Mouse (Mus musculus) gastrocnemius, adult 2 months (tissue): ENCODE measurements around the gene Gramd1b. TPM values are rescaled to one million over a fixed set of nuclear protein-coding genes. Genes with fewer than 3 reads are reported as not detected.

Experiments
- DNase-seq: peaks from one replicate; pipeline ENCODE4 v3.0.0; 2022
- H3K27ac ChIP-seq: fragments of 200-600 bp; 2 replicates; pipeline ENCODE4 v1.8.1; 2022; ENCODE audit warnings: mild to moderate bottlenecking
- H3K4me3 ChIP-seq: fragments of 200-600 bp; 2 replicates; pipeline ENCODE4 v1.8.1; 2022; ENCODE audit warnings: mild to moderate bottlenecking, moderate library complexity
- CTCF ChIP-seq: fragments of 200-600 bp; IDR thresholded peaks from 2 replicates; pipeline ENCODE4 v1.8.1; 2022; ENCODE audit warnings: antibody characterized with exemption, mild to moderate bottlenecking, moderate library complexity
- intact Hi-C: fragments of 180-260 bp; cut with DNase I; formaldehyde crosslinking; loops from one replicate; pipeline ENCODE4 v1.15.1; 2025
- total RNA-seq, 2 experiments: library from RNA; stranded (reverse); gene quantifications; 2 replicates each; pipeline ENCODE4 v1.2.3; 2021

The Gramd1b gene
- total RNA-seq, 2 experiments from 2014 or later: 5.3 to 8.2 TPM

GRCm38 (mm10) chr9:40450417-40450714 lies 80.8 kb downstream of the Gramd1b start:
- no peak overlapping the region for H3K4me3 ChIP-seq
- H3K27ac ChIP-seq: no peak overlapping the region
- DNase-seq: no peak
- TF ChIP-seq CTCF: no peak
- intact Hi-C loops: no loop called here

DNA sequence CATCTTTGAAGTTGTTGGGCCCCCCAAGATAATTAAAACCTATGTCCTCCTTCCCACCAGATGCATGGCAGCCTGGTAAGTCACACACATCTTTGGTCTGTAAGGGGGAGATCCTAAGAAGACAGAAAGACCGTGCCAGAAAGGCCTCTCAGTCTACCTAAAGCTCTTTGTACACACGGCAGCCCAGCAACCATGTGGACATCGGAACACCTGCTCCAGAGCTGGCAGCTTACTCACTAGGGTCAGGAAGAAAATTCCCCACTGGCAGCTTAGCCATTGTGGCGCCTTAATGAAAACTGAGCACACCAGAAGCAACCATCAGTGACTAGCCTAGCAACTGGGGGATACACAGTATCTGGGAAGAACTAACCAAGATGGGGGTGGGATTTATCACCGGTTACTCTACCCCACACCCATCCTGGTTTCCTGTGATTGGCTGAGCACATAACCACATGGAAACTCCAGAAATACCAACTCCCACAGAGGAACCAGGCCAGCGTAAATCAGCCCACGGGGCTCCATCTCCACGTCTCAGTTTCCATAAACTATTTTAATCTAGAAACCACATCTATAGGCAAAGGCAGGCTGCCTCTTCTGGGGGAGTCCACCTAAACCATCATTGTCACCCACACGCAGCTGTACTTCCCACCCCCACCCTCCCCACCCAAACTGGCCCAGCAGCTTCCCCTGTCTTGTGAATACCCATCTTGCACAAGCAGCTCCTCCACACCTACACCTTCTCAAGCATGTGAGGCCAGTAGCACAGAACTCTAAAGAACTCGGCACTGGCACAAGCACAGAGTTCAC lies 81.4 kb downstream of the Gramd1b start:
- Histone ChIP-seq H3K27ac (no peak overlapping the region), H3K4me3 (no peak overlapping the region)
- no peak for TF ChIP-seq CTCF
- DNase-seq: no peak
- intact Hi-C loops: no loop called here

DNA sequence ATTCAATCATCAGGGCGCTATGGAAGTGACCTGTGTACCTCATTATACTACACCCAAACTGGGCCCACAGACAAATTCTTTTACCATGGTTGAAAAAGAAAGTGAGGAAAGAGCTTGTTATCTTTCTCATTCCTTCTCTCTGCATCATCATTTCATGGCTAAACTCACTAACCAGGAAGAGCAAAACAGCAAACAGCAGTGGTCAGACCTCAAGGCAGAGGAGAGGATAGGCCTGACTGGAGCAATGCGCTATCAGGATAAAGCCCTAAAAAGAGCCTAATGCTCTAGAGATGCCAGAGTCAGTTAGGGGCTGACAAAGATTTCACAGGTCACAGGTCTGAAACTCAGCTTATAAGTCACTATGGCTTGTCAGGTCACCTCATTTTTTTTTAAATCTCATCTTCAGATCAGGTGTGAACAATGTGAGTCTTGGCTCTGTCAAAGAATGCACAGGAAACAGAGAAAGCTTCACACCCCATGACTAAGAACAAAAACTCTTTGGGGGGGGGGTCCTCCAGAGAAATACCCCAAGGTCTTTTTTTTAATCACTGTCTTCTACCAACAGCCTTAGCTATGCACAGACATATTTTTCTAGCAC lies 82.4 kb downstream of the Gramd1b start:
- no peak overlapping the region for H3K4me3 ChIP-seq
- no peak for TF ChIP-seq CTCF
- intact Hi-C loops: no loop called here
- no peak for DNase-seq
- H3K27ac ChIP-seq: no peak overlapping the region

GRCm38 (mm10) chr9:40447265-40447664 lies 83.9 kb downstream of the Gramd1b start:
- intact Hi-C loops: no loop called here
- no peak for DNase-seq
- Histone ChIP-seq H3K4me3 (no peak overlapping the region), H3K27ac (no peak overlapping the region)
- TF ChIP-seq CTCF: no peak

GRCm38 (mm10) chr9:40444961-40445360 lies 86.2 kb downstream of the Gramd1b start:
- no peak for DNase-seq
- no peak overlapping the region for H3K4me3 ChIP-seq
- no peak overlapping the region for H3K27ac ChIP-seq
- intact Hi-C loops: no loop called here
- no peak for TF ChIP-seq CTCF

DNA sequence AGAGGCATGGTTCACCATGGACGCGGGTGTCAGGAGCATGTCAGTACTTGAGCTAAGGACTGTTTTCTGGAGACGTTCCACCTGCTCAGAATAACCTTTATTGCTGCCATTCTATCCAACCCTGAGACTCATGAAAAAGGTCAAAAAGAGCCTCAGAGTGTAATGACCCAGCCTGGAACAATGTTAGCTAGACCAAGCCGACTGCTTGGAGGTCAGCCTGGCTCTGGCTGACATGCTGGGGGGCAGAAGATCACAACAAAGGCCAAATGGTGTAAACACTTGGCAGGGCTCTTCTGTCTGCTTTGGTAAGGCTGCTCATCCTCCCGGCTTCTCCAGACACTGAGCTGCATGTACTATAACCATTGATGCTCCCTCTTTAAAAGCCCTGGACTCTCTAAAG lies 88.4 kb downstream of the Gramd1b start:
- H3K4me3 ChIP-seq: no peak overlapping the region
- no peak overlapping the region for H3K27ac ChIP-seq
- TF ChIP-seq CTCF: no peak
- no peak for DNase-seq
- intact Hi-C loops: no loop called here

- intact Hi-C loops: no loop called here
- no peak overlapping the region for H3K27ac ChIP-seq
- DNase-seq: no peak
- no peak overlapping the region for H3K4me3 ChIP-seq
- no peak for TF ChIP-seq CTCF
Measured at GRCm38 (mm10) chr9:40439973-40440687, 91.1 kb downstream of the Gramd1b start.

DNA sequence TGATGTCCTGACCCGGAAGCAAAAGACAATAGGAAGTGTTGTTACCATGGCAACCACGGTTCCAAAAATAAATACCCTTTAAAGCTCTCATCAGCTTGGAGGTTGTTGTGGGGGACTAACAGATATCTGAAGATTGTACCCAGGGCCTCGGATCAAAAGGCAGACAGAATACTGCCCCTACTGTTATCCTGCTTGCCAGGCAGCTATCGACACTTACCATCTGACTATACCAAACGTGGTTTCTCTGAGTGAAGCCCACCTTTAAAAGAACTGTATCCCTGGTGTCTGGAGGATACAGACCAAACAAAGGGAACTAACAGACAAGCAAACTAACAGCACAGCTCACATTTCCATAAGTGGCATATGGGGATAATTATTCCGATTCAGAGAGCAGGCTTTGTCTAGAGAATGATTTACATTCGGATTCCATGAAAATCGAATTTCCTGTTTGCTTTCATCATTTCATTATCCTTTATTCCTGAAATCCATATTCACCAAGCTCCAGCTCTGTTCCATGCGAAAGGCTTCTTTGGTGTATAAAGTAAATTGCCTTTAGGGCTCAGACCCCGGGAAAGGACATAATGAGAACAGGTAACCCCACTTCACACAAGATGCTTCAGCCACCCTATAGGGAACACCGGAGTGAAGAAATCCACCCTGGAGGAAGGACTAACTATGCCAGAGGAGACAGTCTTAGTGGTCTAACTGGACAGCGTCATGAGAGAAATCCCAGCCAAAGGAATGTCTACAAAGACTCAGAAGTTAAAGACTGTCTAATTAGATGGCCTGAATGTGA lies 92.3 kb downstream of the Gramd1b start:
- intact Hi-C loops: no loop called here
- Histone ChIP-seq H3K27ac (no peak overlapping the region), H3K4me3 (no peak overlapping the region)
- DNase-seq: no peak
- TF ChIP-seq CTCF: no peak

DNA sequence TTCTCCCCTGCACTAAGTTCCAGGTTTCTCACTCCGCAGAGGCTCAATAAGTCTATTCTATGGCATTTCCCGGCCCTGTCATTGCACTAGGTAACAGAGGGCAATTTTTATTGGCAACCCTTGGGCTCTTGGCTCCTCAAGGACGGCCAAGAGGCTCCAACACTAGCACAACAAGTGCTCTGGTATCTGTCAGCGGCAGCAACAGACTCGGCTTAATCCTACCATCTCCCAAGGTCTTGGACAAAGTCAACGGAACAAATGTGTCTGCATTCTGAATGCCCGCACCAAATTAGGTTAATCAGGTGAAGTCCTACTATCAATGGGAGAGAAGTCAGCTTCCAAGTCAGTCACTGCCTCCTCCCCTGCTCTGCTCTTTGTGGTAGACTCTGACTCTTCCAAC lies 93.3 kb downstream of the Gramd1b start:
- DNase-seq: no peak
- Histone ChIP-seq H3K27ac (peak overlapping the region; percentile 46; the same call in 1 of the 2 replicates), H3K4me3 (no peak overlapping the region)
- no peak for TF ChIP-seq CTCF
- intact Hi-C loops: no loop called here

DNA sequence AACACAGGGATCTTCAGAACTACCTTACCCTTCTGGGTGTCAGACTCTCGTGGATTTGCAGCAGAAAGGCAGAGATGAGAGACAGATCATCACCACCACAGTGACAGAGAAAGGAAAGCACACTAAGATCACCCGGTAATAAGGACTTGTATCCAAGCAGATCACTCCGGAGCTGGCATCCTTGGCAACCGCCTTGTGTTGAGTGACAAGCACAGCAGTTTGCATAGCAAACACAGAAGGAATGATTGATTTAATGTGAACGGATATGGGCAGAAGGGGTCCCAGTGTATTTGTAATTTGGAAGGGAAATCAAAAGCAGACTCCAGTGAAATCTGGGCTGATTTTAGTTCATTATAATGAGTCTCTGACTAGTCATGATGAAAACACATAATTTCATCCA lies 97.9 kb downstream of the Gramd1b start:
- no peak overlapping the region for H3K27ac ChIP-seq
- no peak for TF ChIP-seq CTCF
- H3K4me3 ChIP-seq: no peak overlapping the region
- DNase-seq: no peak
- intact Hi-C loops: no loop called here

GRCm38 (mm10) chr9:40430969-40431368 lies 100.2 kb downstream of the Gramd1b start:
- DNase-seq: no peak
- no peak overlapping the region for H3K4me3 ChIP-seq
- no peak for TF ChIP-seq CTCF
- H3K27ac ChIP-seq: no peak overlapping the region
- intact Hi-C loops: no loop called here

DNA sequence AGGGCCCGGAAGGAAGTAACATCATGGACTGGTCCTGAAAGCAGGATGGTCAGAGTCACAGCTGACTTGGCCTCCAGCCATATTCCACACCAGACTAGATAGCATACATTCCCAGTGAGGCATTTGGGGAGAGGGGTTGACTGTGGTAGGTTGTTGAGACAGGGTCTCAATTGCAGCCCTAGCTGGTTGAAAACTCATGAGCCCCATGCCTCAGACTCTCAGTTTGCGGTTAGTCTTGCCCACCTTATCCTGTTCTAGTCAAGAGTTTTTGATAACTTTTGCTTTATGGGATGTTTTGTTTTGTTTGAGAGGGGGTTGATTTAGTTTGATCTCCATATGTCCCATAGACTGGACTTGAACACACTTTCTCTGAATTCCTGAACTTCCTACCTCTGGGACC lies 103.5 kb downstream of the Gramd1b start:
- no peak for TF ChIP-seq CTCF
- intact Hi-C loops: no loop called here
- Histone ChIP-seq H3K4me3 (no peak overlapping the region), H3K27ac (no peak overlapping the region)
- DNase-seq: no peak
